Mouse (Mus musculus) 3134 (cell line): Measurements from ENCODE around the gene Tbx19.

ENCODE experiments used
- DNase-seq: peaks from one replicate; pipeline ENCODE4 v3.0.0-alpha.2; 2011; ENCODE audit warnings: low spot score; ENCODE audit not compliant: insufficient read length; ENCODE audit errors: extremely low read depth

Tbx19 gene

GRCm38 (mm10) chr1:165119011-165119726 lies 41.4 kb downstream of the Tbx19 start:
- DNase-seq, result no peak

- DNase-seq, result no peak
These were observed 46.0 kb downstream of the Tbx19 start for GRCm38 (mm10) chr1:165114460-165115175.

GRCm38 (mm10) chr1:165113700-165114099 lies 46.9 kb downstream of the Tbx19 start:
- no peak for DNase-seq

GRCm38 (mm10) chr1:165110659-165111058 lies 49.9 kb downstream of the Tbx19 start:
- DNase-seq, result no peak

GRCm38 (mm10) chr1:165109135-165109534 lies 51.4 kb downstream of the Tbx19 start:
- no peak for DNase-seq

GRCm38 (mm10) chr1:165108477-165108876 lies 52.1 kb downstream of the Tbx19 start:
- DNase-seq, result no peak

- DNase-seq, result no peak
These were observed 54.6 kb downstream of the Tbx19 start for GRCm38 (mm10) chr1:165106011-165106385.

GRCm38 (mm10) chr1:165105270-165106010 lies 55.1 kb downstream of the Tbx19 start:
- no peak for DNase-seq

- DNase-seq, result no peak
These were observed 55.8 kb downstream of the Tbx19 start for GRCm38 (mm10) chr1:165104707-165105259.

- no peak for DNase-seq
These were observed 61.0 kb downstream of the Tbx19 start for GRCm38 (mm10) chr1:165099569-165099968.

- no peak for DNase-seq
These were observed 65.7 kb downstream of the Tbx19 start for GRCm38 (mm10) chr1:165094871-165095270.

- DNase-seq, result no peak
These were observed 68.9 kb downstream of the Tbx19 start for GRCm38 (mm10) chr1:165091721-165092120.

GRCm38 (mm10) chr1:165089556-165089955 lies 71.0 kb downstream of the Tbx19 start:
- no peak for DNase-seq
